Mouse (Mus musculus): ENCODE measurements around the gene Atg7.

GRCm38 (mm10) chr6:114883261-114883740, 240.4 kb downstream of the Atg7 start:
- no peak for TF ChIP-seq POLR2A (IDR thresholded peaks at IDR 0.05; ENCODE audit: insufficient read length, low read depth)
- no peak for TF ChIP-seq TCF12 (IDR thresholded peaks at IDR 0.05; ENCODE audit: insufficient read depth, poor library complexity, severe bottlenecking)
- no peak for TF ChIP-seq MAX (IDR thresholded peaks at IDR 0.05; ENCODE audit: low read depth)
- no peak for TF ChIP-seq USF1 (IDR thresholded peaks at IDR 0.05; ENCODE audit: low read depth)
- TF ChIP-seq MYOD1 (IDR thresholded peaks at IDR 0.05; ENCODE audit: control insufficient read depth in 1 of 3, insufficient read length in 2 of 3, low read depth in 2 of 3): no peak

Measured in myocyte (in vitro differentiated cells).